Mouse (Mus musculus): ENCODE data around the gene Rer1.
A peak's percentile ranks its signal among the peaks of the same experiment; 100 is the strongest.

Gene Rer1

GRCm38 (mm10) chr4:155086108-155087024, at the start of gene Rer1, which contains the start of gene Morn1:
Gene Rer1 (minus strand): TSS chr4:155086382.
Gene Morn1 (plus strand): TSS chr4:155086577.
- peak; percentile 100 for DNase-seq (ENCODE audit: low spot score in 2 of 2)

GRCm38 (mm10) chr4:155134686-155135172, 48.5 kb upstream of the Rer1 start:
- DNase-seq (ENCODE audit: low spot score in 2 of 2) = no peak

DNA sequence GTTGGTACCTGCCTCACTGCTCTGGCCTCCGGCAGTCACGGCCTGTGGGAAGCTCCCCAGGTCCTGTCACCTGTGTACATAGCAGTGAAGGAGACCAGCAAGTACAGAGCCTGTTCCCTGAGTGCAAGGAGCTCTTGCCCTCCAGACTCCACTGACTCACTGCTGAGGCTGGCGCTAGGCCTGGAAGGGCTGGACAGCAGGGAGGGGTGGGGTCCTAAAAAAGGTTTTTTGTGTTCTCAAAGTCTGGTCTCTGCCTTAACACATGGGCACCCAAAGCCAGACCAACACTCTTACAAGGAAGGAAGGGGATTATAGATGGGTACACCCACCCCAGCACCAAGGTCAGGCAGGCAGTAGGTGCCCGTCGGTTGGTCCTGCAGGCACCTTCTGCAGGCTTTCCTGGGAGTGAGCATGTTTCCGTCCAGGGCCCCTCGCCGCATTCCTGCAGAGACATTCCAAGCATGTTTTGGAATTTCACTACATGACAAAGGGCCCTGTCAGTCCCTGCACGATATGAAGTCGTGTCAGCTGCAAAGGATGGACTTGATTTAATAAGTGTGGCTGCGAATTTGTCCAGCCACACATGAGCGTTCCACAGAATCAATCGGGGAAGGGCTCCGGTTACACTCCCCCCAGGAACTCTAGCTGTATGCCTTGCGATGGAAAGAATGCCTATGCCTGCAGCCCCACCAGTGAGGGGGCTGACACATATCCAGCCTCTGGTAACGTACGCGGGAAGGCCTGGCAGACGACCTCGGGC, 47.7 kb upstream of the Rer1 start:
- no peak for DNase-seq (ENCODE audit: low spot score in 2 of 2)

DNA sequence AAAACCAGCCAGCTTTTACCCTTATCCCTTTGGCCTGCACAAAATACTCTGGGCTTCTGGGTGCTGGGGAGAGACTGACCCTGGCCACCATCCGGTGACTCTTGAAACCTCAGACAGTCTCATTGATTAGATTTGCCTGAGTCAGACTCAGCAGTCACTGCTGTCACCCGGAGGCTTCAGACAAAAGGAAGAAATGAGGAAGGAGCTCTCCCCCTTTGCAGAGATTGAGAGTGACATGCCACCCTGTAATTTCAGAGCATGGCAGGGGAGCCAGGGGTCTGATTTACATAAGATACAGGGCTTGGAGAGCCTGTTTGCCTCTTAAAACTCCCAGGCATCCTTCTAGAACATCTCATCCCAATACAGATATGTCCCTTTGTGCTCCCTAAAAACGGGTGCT, 47.0 kb upstream of the Rer1 start:
- DNase-seq (ENCODE audit: low spot score in 2 of 2) = no peak

GRCm38 (mm10) chr4:155130616-155131015, 44.4 kb upstream of the Rer1 start:
- DNase-seq (ENCODE audit: low spot score in 2 of 2) = no peak

DNA sequence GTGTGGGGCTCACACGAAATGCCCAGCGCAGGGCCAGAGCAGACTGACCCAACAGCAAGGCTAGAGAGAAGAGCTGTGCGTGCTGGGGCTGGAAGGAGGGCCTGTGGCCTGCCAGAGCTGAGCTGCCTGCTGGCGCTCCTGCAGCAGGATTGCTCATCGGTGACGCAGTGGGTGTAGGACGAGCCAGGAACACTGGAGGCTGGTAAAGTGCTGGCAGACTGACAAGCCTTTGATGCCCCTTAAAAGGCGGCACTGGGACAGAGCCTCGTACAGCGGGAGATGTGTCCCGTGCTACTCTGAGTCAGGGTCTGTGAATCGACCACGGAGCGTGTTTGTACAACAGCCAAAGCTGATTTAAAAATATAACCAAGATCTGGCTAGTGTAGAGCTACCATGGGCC, 43.8 kb upstream of the Rer1 start:
- DNase-seq (ENCODE audit: low spot score in 2 of 2) = peak in 1 of 2 experiments; percentile 74

GRCm38 (mm10) chr4:155129132-155129917, 43.1 kb upstream of the Rer1 start:
- DNase-seq (ENCODE audit: low spot score in 2 of 2) = no peak

DNA sequence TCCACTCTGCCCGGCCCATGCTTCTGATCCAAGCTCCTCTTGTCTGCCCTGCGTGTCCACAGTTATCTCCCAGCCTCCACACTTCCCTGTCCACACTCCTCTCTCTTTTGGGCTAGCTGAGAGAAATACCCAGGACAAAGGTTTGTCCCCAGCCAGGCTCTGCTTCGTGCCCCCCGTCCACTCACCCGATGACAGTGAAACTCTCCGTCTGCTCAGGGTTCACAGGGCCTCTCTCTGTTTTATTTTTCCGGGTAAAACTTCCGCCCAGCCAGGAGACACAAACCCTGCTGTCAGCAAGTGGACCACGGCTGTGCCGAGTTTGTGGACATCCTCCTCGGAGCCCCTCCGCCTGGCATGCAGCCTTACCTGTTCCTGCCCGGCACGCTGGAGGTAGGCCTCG, 42.2 kb upstream of the Rer1 start:
- DNase-seq (ENCODE audit: low spot score in 2 of 2) = no peak

GRCm38 (mm10) chr4:155126602-155127372, 40.6 kb upstream of the Rer1 start:
- no peak for DNase-seq (ENCODE audit: low spot score in 2 of 2)

- no peak for DNase-seq (ENCODE audit: low spot score in 2 of 2)
These were observed 40.0 kb upstream of the Rer1 start for GRCm38 (mm10) chr4:155126194-155126593.

DNA sequence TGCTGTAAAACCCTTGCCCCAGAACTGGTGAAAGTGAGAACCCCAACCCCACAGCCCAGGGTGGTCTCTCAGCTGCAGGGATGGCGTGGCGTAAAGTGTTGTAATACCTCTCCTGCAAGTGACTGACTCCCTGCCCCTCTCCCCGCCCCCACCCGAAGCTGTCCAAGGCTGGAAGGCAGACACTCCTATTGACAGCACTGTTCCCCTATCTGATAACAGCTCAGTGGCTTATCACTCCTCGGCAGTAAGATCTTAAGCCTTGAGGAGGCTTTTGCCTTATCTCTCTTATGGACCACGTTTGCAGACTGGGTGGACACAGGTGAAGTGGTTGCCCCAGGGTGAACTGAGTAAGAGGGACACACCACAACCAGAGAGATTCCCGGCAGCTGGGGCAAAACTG, 39.1 kb upstream of the Rer1 start:
- DNase-seq (ENCODE audit: low spot score in 2 of 2) = no peak

DNA sequence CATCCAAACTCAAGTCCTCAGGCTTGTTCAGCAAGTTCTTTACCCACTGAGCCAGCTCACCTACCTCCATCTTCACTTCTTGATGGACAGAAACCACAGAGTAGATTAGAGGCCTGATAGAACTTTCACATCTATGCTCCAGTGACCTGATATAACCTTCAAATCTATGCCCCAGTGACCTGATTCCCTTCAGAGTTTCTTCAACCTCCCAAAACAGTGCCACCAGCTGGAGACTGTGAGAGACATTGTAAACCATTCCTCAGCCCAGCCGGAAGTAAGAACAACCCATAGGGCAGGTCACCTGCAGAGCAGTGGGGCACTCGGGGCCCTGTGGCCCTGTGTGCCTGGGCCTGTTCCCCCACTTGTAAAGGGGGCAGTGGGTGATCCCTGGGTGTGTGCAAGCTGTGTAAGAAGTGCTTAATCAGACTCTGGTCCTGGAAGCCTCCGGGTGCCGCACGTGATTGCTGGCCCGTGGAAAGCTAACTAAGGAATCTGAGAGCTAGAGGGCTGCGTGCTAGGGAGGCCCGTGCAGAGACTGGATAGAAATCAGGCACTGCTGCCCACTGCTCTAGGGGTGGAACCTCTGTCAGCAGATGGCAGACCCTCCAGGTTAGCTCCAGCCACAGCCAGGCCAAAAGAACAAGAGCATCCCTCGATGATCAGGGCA, 37.8 kb upstream of the Rer1 start:
- no peak for DNase-seq (ENCODE audit: low spot score in 2 of 2)

- DNase-seq (ENCODE audit: low spot score in 2 of 2) = peak; percentile 56 to 77
These were observed 36.4 kb upstream of the Rer1 start for GRCm38 (mm10) chr4:155122444-155123040.

DNA sequence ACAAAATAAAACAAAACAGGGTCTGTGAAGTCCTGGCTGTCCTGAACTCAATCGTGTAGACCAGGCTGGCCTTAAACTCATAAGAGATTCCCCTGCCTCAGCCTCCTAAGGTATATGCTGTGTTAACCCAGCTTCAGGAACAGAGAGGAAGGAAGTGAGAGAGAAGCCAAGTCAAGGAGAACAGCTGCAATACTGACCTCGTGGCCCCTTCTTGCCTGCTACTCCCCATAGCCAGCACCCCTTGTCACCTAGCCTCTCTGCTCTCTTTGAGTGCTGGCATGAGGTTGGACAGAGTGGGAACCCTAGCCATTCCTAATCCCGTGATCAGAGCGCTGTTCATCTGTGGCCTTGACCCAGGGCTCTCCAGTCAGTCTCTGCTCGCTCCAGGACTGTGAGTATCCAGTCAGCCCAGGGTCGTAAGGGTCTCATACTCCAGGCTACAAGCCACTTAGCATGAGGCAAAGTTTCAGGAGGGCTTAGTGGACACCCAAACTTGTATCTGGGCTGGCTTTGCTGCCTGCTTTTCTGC, 35.8 kb upstream of the Rer1 start:
- DNase-seq (ENCODE audit: low spot score in 2 of 2) = no peak

DNA sequence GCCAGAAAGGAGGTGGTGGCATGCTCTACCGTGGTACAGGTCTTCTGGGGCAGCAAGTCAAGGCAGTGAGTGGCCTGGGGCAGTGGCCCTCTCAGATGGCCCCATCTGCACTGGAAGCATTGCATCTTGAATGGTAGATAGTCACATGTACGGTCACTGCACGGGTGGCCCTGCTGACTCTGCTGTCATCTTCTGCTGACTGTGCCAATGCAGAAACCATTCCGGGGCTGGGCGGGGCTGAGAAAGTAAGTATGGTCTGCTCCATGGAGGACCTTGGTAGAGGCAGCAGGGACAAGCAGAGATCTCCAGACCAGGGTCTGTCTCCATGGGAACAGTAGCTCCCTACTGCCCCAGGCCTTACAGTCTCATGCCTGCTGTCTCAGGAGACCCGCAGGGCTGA, 35.0 kb upstream of the Rer1 start:
- DNase-seq (ENCODE audit: low spot score in 2 of 2) = no peak

DNA sequence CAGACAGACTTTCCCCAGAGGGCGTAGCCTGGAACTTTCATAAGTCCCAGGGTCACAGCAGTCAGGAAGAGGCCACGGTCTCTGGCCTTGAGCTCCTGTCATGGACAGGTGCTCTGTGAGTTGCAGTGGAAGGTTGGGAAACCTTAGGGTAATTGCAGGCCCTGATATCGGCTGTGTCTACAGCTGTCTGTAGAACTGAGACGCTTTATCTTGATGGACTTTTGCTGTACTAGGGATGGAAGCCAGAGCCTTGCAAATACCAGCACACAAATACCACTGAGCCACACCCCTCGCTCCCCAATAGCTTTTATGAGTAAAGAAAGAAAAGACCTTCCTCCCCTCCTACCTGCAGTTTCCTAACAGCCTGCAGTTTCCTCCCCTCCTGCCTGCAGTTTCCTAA, 34.4 kb upstream of the Rer1 start:
- DNase-seq (ENCODE audit: low spot score in 2 of 2) = no peak

GRCm38 (mm10) chr4:155120038-155120437, 33.9 kb upstream of the Rer1 start:
- no peak for DNase-seq (ENCODE audit: low spot score in 2 of 2)

DNA sequence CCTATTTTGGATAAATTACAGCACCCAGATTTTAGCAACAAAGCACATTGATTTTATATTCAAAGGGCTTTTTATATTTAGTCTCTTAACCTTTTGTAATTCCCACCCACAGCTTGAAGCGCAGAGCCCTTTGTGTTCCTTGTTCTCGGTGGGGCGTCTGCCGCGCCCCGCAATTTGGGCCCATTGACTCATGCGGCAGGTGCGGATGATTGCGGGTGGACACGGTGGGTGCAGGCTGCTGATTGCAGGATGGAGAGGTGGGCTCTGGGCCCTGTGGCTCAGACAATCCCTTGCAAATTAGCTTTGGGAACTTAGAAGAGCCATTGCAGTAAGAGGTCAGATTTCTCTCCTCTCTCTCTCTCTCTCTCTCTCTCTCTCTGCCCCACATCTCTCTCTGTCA, 32.1 kb upstream of the Rer1 start:
- DNase-seq (ENCODE audit: low spot score in 2 of 2) = no peak

- no peak for DNase-seq (ENCODE audit: low spot score in 2 of 2)
These were observed 31.3 kb upstream of the Rer1 start for GRCm38 (mm10) chr4:155117396-155117978.

All from cerebellum, postnatal 4 days (tissue).